Mouse (Mus musculus) kidney, adult 9 months (tissue): ENCODE data around the gene Zc2hc1c.

Experiments used
- DNase-seq: peaks from one replicate; pipeline ENCODE4 v3.0.0; 2022

Zc2hc1c gene

GRCm38 (mm10) chr12:85341131-85341530 is 52.7 kb downstream of the Zc2hc1c start:
- peak; percentile 83 for DNase-seq

DNA sequence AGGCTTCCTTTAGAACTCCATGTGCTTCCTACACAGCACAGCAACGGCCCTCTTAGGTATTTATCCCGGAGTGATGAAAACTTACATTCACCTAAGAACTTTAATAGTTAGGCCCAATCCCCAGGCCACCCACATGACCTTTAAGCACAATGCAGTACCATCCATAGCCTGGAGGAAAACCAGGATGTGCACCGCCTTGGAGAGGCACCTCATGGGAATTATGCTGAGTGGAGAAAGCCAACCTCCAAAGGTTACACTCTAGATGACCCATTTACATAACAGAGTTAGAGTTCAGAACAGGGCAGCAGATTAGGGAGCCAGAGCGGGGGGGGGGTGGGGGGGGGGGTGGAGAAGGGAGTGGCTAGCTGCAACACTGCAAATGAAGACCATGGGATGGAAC is 53.9 kb downstream of the Zc2hc1c start:
- peak; percentile 59 for DNase-seq

DNA sequence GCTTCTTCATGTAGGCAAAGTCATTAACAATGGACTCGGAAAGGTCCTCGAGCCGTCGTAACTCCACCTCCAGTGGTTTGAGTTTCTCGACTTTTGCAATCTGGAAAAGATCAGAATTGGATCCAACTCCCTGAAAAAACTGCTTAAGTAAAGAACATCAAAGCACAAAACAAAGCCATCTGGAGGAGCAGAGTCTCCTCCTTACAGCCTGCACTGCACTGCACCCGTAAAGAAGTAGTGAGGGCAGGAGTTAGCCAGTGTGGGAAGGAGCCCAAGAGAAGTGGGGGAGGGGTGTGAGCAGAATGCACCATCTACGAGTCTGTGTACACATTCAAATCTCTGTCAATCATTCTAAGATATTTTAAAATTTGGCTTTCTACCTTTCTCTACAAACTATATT is 55.9 kb downstream of the Zc2hc1c start:
- DNase-seq, result no peak

GRCm38 (mm10) chr12:85345559-85345958 is 57.2 kb downstream of the Zc2hc1c start:
- no peak for DNase-seq

- DNase-seq, result peak; percentile 86
Observed at GRCm38 (mm10) chr12:85346374-85346773, 58.0 kb downstream of the Zc2hc1c start.

- DNase-seq, result peak; percentile 44
Observed at GRCm38 (mm10) chr12:85347196-85347595, 58.8 kb downstream of the Zc2hc1c start.

DNA sequence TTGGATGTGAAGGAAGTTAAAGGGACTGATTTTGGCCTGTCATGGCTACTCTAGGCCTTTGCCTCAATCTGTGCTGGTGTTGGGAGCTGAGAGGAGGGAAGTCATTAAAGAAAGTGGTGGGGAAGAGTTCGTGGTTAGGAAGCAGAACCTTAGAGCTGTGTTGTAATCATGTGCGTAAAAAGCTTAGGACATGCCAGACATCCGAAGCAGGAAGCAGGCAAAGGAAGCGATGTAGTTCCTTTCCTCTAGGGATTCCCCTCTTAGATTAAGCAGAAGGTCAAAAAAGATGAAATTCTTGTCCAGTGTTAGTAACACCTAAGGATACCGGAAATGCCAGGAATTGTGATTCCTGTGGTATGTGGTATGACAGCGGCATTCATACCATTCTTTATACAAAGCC is 59.9 kb downstream of the Zc2hc1c start:
- DNase-seq, result peak; percentile 53
